In genomic region chr5:110086161-110086866, GRCm38 (mm10) we compare ENCODE assay signal across 22 mouse cellular contexts. TPM values are rescaled to one million over a fixed set of nuclear protein-coding genes. Genes with fewer than 3 reads are reported as not detected.
DNase-seq lines count a peak whose midpoint lies in the region; ATAC-seq lines count a peak whose summit lies in the region.
"Had no signal": no experiment of that assay in that cellular context is flagged by ENCODE, and none has a peak within 500 bp of the region (broad histone marks: within the 10 kb centered on the region; RNA-seq: fewer than 3 reads in every experiment).

No protein-coding gene starts in this region.

- 21% methylated on average over 14 of the region's 14 CpGs for WGBS in heart, embryonic 12.5 days
- 45% methylated on average over 14 of the region's 14 CpGs for WGBS in liver, embryonic 13.5 days (ENCODE audit: insufficient replicate concordance)

- no peak for DNase-seq in heart, postnatal 25 days (ENCODE audit: low spot score)
- DNase-seq in 416B (ENCODE audit: low read depth) (peak; percentile 28), ES-CJ7 (ENCODE audit: low read depth, low spot score) (peak; percentile 89)
- no peak for DNase-seq in liver, embryonic 13.5 days
- DNase-seq in neural tube, embryonic 10.5 days (ENCODE audit: extremely low spot score, low spot score): no peak
- DNase-seq in left cerebral cortex, adult 18-20 months (ENCODE audit: low spot score in 2 of 2): no peak
- DNase-seq: adrenal gland, postnatal 36 days; cerebellum, adult 11-12 months; cerebellum, postnatal 14 days; forebrain, postnatal 0 days; gastrocnemius, postnatal 36 days; kidney, adult 9 months; kidney, postnatal 36 days; right cerebral cortex, adult 18-20 months had no signal

- no peaks in the 10 kb centered on the region; the same call in 1 of the 2 replicates for H3K9me3 ChIP-seq in heart, embryonic 12.5 days (replicated peaks)
- no peaks in the 10 kb centered on the region for H3K9me3 ChIP-seq in liver, embryonic 13.5 days (replicated peaks)
- H3K9me3 ChIP-seq: lung, embryonic 15.5 days had no signal

- no peaks in the 10 kb centered on the region for H3K36me3 ChIP-seq in heart, embryonic 12.5 days
- H3K36me3 ChIP-seq in liver, embryonic 13.5 days: no peaks in the 10 kb centered on the region
- H3K36me3 ChIP-seq: forebrain, embryonic 10.5 days; hindbrain, embryonic 13.5 days; lung, embryonic 15.5 days; midbrain, embryonic 12.5 days; neural tube, embryonic 13.5 days had no signal

- ATAC-seq in heart, embryonic 12.5 days (ENCODE audit: insufficient number of reproducible peaks, low FRiP score): peak; percentile 66; the same call in 1 of the 2 replicates
- peak; percentile 80 for ATAC-seq in liver, embryonic 13.5 days (ENCODE audit: low read depth)
- ATAC-seq: forebrain, postnatal 0 days had no signal

- H3K27me3 ChIP-seq in heart, embryonic 12.5 days (replicated peaks): no peaks in the 10 kb centered on the region
- H3K27me3 ChIP-seq in liver, embryonic 13.5 days: no peaks in the 10 kb centered on the region
- H3K27me3 ChIP-seq: hindbrain, embryonic 13.5 days; lung, embryonic 15.5 days; midbrain, embryonic 12.5 days; neural tube, embryonic 13.5 days had no signal

- H3K4me1 ChIP-seq in heart, embryonic 12.5 days (replicated peaks): no peaks in the 10 kb centered on the region
- H3K4me1 ChIP-seq in liver, embryonic 13.5 days (replicated peaks): no peaks in the 10 kb centered on the region
- H3K4me1 ChIP-seq: forebrain, embryonic 10.5 days; hindbrain, embryonic 13.5 days; lung, embryonic 15.5 days; midbrain, embryonic 12.5 days; neural tube, embryonic 13.5 days had no signal

- H3K27ac ChIP-seq in heart, embryonic 12.5 days (ENCODE audit: poor library complexity, severe bottlenecking): no peak overlapping the region
- no peak overlapping the region for H3K27ac ChIP-seq in liver, embryonic 13.5 days
- H3K27ac ChIP-seq: forebrain, embryonic 10.5 days; hindbrain, embryonic 13.5 days; lung, embryonic 15.5 days; midbrain, embryonic 12.5 days; neural tube, embryonic 13.5 days had no signal

- no peak overlapping the region for H3K9ac ChIP-seq in heart, embryonic 12.5 days
- no peak overlapping the region for H3K9ac ChIP-seq in liver, embryonic 13.5 days
- H3K9ac ChIP-seq: forebrain, postnatal 0 days; hindbrain, embryonic 13.5 days; lung, embryonic 15.5 days; midbrain, embryonic 12.5 days; neural tube, embryonic 13.5 days had no signal

- intact Hi-C loops in heart, postnatal 25 days (cut with DNase I): no loop called here

- H3K4me3 ChIP-seq in heart, embryonic 12.5 days: peak overlapping the region; percentile 20; the same call in 1 of the 2 replicates
- H3K4me3 ChIP-seq in liver, embryonic 13.5 days (replicated peaks): 0 out of 2 replicates have a peak overlapping the region, but pooled peaks have one; percentile 14
- H3K4me3 ChIP-seq: forebrain, embryonic 10.5 days; hindbrain, embryonic 13.5 days; lung, embryonic 15.5 days; midbrain, embryonic 12.5 days; neural tube, embryonic 13.5 days had no signal

- H3K4me2 ChIP-seq in heart, embryonic 12.5 days: peak overlapping the region; percentile 33
- peak overlapping the region; percentile 33 for H3K4me2 ChIP-seq in liver, embryonic 13.5 days
- H3K4me2 ChIP-seq: hindbrain, embryonic 13.5 days; lung, embryonic 15.5 days; midbrain, embryonic 12.5 days; neural tube, embryonic 13.5 days had no signal

RNA-seq across cellular contexts. Expression of gene Gm35315, which starts 7.9 kb away (rescaled TPM):
- polyA plus RNA-seq in heart, embryonic 12.5 days (2016; fragmentation: Nextera tagmentation; extraction: Ambion mirVana): 0.46 and 0.55 TPM in 2 replicates
- total RNA-seq in heart, postnatal 25 days (2021): not detected
- 1.1 and 1.6 TPM in 2 replicates for polyA plus RNA-seq in liver, embryonic 13.5 days (2015; fragmentation: Nextera tagmentation; extraction: Ambion mirVana)
- total RNA-seq in left cerebral cortex, adult 18-20 months (2021): under 1 TPM; 0.40 to 0.53 TPM

RNA-seq across cellular contexts. Expression of gene Plcxd1, which starts 13.5 kb away (rescaled TPM):
- 0.63 and 0.73 TPM in 2 replicates for polyA plus RNA-seq in heart, embryonic 12.5 days (2016; fragmentation: Nextera tagmentation; extraction: Ambion mirVana)
- total RNA-seq in heart, postnatal 25 days (2021): not detected
- 0.25 and 0.36 TPM in 2 replicates for polyA plus RNA-seq in liver, embryonic 13.5 days (2015; fragmentation: Nextera tagmentation; extraction: Ambion mirVana)
- 10 to 100 TPM; 10.4 to 10.9 TPM for total RNA-seq in left cerebral cortex, adult 18-20 months (2021)
- total RNA-seq: gastrocnemius, postnatal 36 days had no signal
- polyA plus RNA-seq: G1E had no signal

RNA-seq across cellular contexts. Expression of gene Gm17655, which starts 14.0 kb away (rescaled TPM):
- polyA plus RNA-seq in heart, embryonic 12.5 days (2016; fragmentation: Nextera tagmentation; extraction: Ambion mirVana): 1.9 and 3.0 TPM in 2 replicates
- total RNA-seq in heart, postnatal 25 days (2021): 1 to 10 TPM; 1.2 to 2.6 TPM
- polyA plus RNA-seq in liver, embryonic 13.5 days (2015; fragmentation: Nextera tagmentation; extraction: Ambion mirVana): 1.4 and 1.5 TPM in 2 replicates
- total RNA-seq in left cerebral cortex, adult 18-20 months (2021): 1 to 10 TPM; 4.0 to 6.4 TPM
- polyA plus RNA-seq: small intestine, adult 2 months had no signal

RNA-seq across cellular contexts. Expression of gene Gtpbp6, which starts 21.7 kb away (rescaled TPM):
- 25.1 and 25.4 TPM in 2 replicates for polyA plus RNA-seq in heart, embryonic 12.5 days (2016; fragmentation: Nextera tagmentation; extraction: Ambion mirVana)
- total RNA-seq in heart, postnatal 25 days (2021): 10 to 100 TPM; 27.6 to 31.0 TPM
- 9.5 and 10.0 TPM in 2 replicates for polyA plus RNA-seq in liver, embryonic 13.5 days (2015; fragmentation: Nextera tagmentation; extraction: Ambion mirVana)
- 10 to 100 TPM; 81.8 to 96.5 TPM for total RNA-seq in left cerebral cortex, adult 18-20 months (2021)

RNA-seq across cellular contexts. Expression of gene Zfp605, which starts 23.6 kb away (rescaled TPM):
- 2.3 and 2.6 TPM in 2 replicates for polyA plus RNA-seq in heart, embryonic 12.5 days (2016; fragmentation: Nextera tagmentation; extraction: Ambion mirVana)
- 1 to 10 TPM; 2.7 to 3.1 TPM for total RNA-seq in heart, postnatal 25 days (2021)
- 1.3 and 1.7 TPM in 2 replicates for polyA plus RNA-seq in liver, embryonic 13.5 days (2015; fragmentation: Nextera tagmentation; extraction: Ambion mirVana)
- total RNA-seq in left cerebral cortex, adult 18-20 months (2021): 10 to 100 TPM; 15.5 to 15.7 TPM

Comparison
In these comparisons a context has a peak if more than half of its experiments do, and no peak if none do; other contexts are left out.
1. DNase-seq: peak in 416B (single experiment) and ES-CJ7 (single experiment); none in heart, postnatal 25 days (single experiment), liver, embryonic 13.5 days (single experiment), neural tube, embryonic 10.5 days (single experiment) and left cerebral cortex, adult 18-20 months (0 of 2).
2. RNA of gene Plcxd1, which starts 13.5 kb away (total RNA-seq): 10.4 to 10.9 TPM in left cerebral cortex, adult 18-20 months; not detected in heart, postnatal 25 days; every median in the first group is over 10 times any median in the second.